Mouse (Mus musculus): ENCODE results near the gene Gm28042. TPM values are rescaled to one million over a fixed set of nuclear protein-coding genes. Genes with fewer than 3 reads are reported as not detected.

Gm28042 gene
- polyA plus RNA-seq, 1 experiment from 2014 or later: 4.0 TPM

GRCm38 (mm10) chr2:120090979-120091378, 63.7 kb downstream of the Gm28042 start:
- H3K9ac ChIP-seq (replicated peaks; ENCODE audit: low read length): no peak overlapping the region
- 80% methylated on average over 17 of the region's 17 CpGs for WGBS
- no peak overlapping the region for H3K27ac ChIP-seq (ENCODE audit: low read length)
- no peak overlapping the region for H3K4me2 ChIP-seq (replicated peaks; ENCODE audit: low read depth, low read length)
- ATAC-seq (ENCODE audit: low FRiP score, low TSS enrichment): no peak
- no peak overlapping the region for H3K4me3 ChIP-seq (ENCODE audit: low read length)
- H3K36me3 ChIP-seq (ENCODE audit: insufficient read depth, low read length): no peaks in the 10 kb centered on the region
- no peaks in the 10 kb centered on the region for H3K27me3 ChIP-seq (ENCODE audit: insufficient read depth, low read length)
- no peaks in the 10 kb centered on the region for H3K9me3 ChIP-seq (ENCODE audit: low read length)
- no peaks in the 10 kb centered on the region for H3K4me1 ChIP-seq (ENCODE audit: insufficient read depth, low read length)

Small RNAs within 50 kb of the gene (microRNA-seq; reads per million reads assigned to microRNA genes)
- gene Mir7665: 0.47 reads per million

Other genes starting within 250 kb of the Gm28042 start
- gene Rpap1, start 240.0 kb upstream of the Gm28042 start, polyA plus RNA-seq (2015; fragmentation: Nextera tagmentation; extraction: Ambion mirVana): 32.1 and 35.9 TPM in 2 replicates
- gene Tyro3, start 229.8 kb upstream of the Gm28042 start, polyA plus RNA-seq (2015; fragmentation: Nextera tagmentation; extraction: Ambion mirVana): 15.2 TPM in 2 replicates
- 24.7 and 28.3 TPM in 2 replicates for gene Mga, start 130.3 kb upstream of the Gm28042 start, polyA plus RNA-seq (2015; fragmentation: Nextera tagmentation; extraction: Ambion mirVana)
- gene Mapkbp1, start 54.8 kb upstream of the Gm28042 start, polyA plus RNA-seq (2015; fragmentation: Nextera tagmentation; extraction: Ambion mirVana): 3.2 and 4.0 TPM in 2 replicates
- gene Jmjd7, start within 50 bp of the Gm28042 start, polyA plus RNA-seq (2015; fragmentation: Nextera tagmentation; extraction: Ambion mirVana): 24.7 and 25.2 TPM in 2 replicates
- 2.0 and 2.6 TPM in 2 replicates for gene Pla2g4b, start 5.9 kb downstream of the Gm28042 start, polyA plus RNA-seq (2015; fragmentation: Nextera tagmentation; extraction: Ambion mirVana)
- 50.4 and 54.0 TPM in 2 replicates for gene Ehd4, start 127.1 kb downstream of the Gm28042 start, polyA plus RNA-seq (2015; fragmentation: Nextera tagmentation; extraction: Ambion mirVana)
- gene Pla2g4e, start 217.8 kb downstream of the Gm28042 start, polyA plus RNA-seq (2015; fragmentation: Nextera tagmentation; extraction: Ambion mirVana): 0.05 TPM in 1 of 2 replicates, not detected in the other

Data from kidney, embryonic 16.5 days (tissue).